Mouse (Mus musculus) CH12.LX (cell line): ENCODE data around the gene Pip5kl1. TPM values are rescaled to one million over a fixed set of nuclear protein-coding genes. Genes with fewer than 3 reads are reported as not detected.

Source experiments
- DNase-seq: peaks from one replicate; pipeline ENCODE4 v3.0.0-alpha.2; 2013; ENCODE audit errors: extremely low read depth
- H3K27ac ChIP-seq: 2 replicates; pipeline ENCODE4 v1.5.1; 2012; ENCODE audit warnings: low read depth, mild to moderate bottlenecking, control low read depth, moderate library complexity; ENCODE audit not compliant: insufficient read depth
- H3K27me3 ChIP-seq: replicated peaks from 2 replicates; pipeline ENCODE3; 2012; ENCODE audit warnings: inconsistent platforms
- H3K36me3 ChIP-seq, 2 experiments: replicated peaks in 1 of 2; 2 replicates each; pipeline versions ENCODE3 to v1.6.1; 2012; ENCODE audit warnings: inconsistent platforms in 1 of 2, low read length in 1 of 2, mild to moderate bottlenecking in 1 of 2, mixed read lengths in 1 of 2, moderate library complexity in 1 of 2; ENCODE audit not compliant: control insufficient read depth in 1 of 2, insufficient read depth in 1 of 2
- H3K4me1 ChIP-seq, 2 experiments: 2 replicates each; pipeline ENCODE4 v1.6.1; 2012; ENCODE audit warnings: inconsistent platforms in 1 of 2, moderate library complexity in 1 of 2; ENCODE audit not compliant: insufficient read depth in 2 of 2, control insufficient read depth in 1 of 2
- H3K4me2 ChIP-seq: 2 replicates; pipeline ENCODE4 v1.6.1; 2012; ENCODE audit warnings: low read depth, mild to moderate bottlenecking, control low read depth; ENCODE audit not compliant: poor library complexity, insufficient read depth, severe bottlenecking
- H3K4me3 ChIP-seq, 3 experiments: fragments of 150-350 bp in 1 of 3; sonication (generic) in 1 of 3; replicated peaks in 1 of 3; 2 replicates each; pipeline versions ENCODE3 to v1.5.1; 2011 to 2012; ENCODE audit warnings: low read depth in 2 of 3, low read length in 2 of 3, mild to moderate bottlenecking in 2 of 3, moderate library complexity in 2 of 3, control low read depth in 1 of 3, improper control_type of control experiment in 1 of 3, inconsistent platforms in 1 of 3, mixed read lengths in 1 of 3; ENCODE audit not compliant: poor library complexity in 1 of 3
- H3K79me2 ChIP-seq: replicated peaks from 2 replicates; pipeline ENCODE4 v1.6.1; 2012; ENCODE audit warnings: mild to moderate bottlenecking, moderate library complexity; ENCODE audit not compliant: control insufficient read depth, poor library complexity, insufficient read depth, severe bottlenecking; ENCODE audit errors: extremely low read depth
- H3K9ac ChIP-seq: 2 replicates; pipeline ENCODE4 v1.6.1; 2012; ENCODE audit warnings: low read depth, mild to moderate bottlenecking, control low read depth, moderate library complexity; ENCODE audit not compliant: insufficient read depth
- H3K9me3 ChIP-seq: replicated peaks from 2 replicates; pipeline ENCODE3; 2012; ENCODE audit warnings: low read length, inconsistent platforms, mixed read lengths
- CHD2 ChIP-seq: IDR thresholded peaks from 2 replicates; pipeline ENCODE4 v1.6.1; 2011; ENCODE audit warnings: low read length, improper control_type of control experiment
- E2F4 ChIP-seq: IDR thresholded peaks from 2 replicates; pipeline ENCODE4 v1.6.1; 2011; ENCODE audit warnings: low read depth, low read length, improper control_type of control experiment; ENCODE audit not compliant: insufficient replicate concordance
- EP300 ChIP-seq: IDR thresholded peaks from 2 replicates; pipeline ENCODE4 v1.6.1; 2011; ENCODE audit warnings: low read length, improper control_type of control experiment
- GABPA ChIP-seq: IDR thresholded peaks from 2 replicates; pipeline ENCODE4 v1.6.1; 2012; ENCODE audit warnings: low read depth, low read length, improper control_type of control experiment, inconsistent platforms; ENCODE audit not compliant: insufficient replicate concordance
- IRF4 ChIP-seq: IDR thresholded peaks from 2 replicates; pipeline ENCODE4 v1.6.1; 2014; ENCODE audit warnings: low read depth, mild to moderate bottlenecking, inconsistent platforms, low read length, improper control_type of control experiment
- JUND ChIP-seq: conservative IDR thresholded peaks from 2 replicates; pipeline ENCODE4 v1.6.1; 2011; ENCODE audit warnings: low read depth, low read length, improper control_type of control experiment
- MAX ChIP-seq: IDR thresholded peaks from 2 replicates; pipeline ENCODE4 v1.6.1; 2011; ENCODE audit warnings: low read length, improper control_type of control experiment
- MEF2A ChIP-seq: IDR thresholded peaks from 2 replicates; pipeline ENCODE4 v1.6.1; 2014; ENCODE audit warnings: low read depth, mild to moderate bottlenecking, inconsistent platforms, low read length, improper control_type of control experiment, borderline replicate concordance
- MYC ChIP-seq: IDR thresholded peaks from 2 replicates; pipeline ENCODE4 v1.6.1; 2011; ENCODE audit warnings: low read depth, mild to moderate bottlenecking, improper control_type of control experiment, low read length
- NELFE ChIP-seq: IDR thresholded peaks from 2 replicates; pipeline ENCODE4 v1.6.1; 2011; ENCODE audit warnings: low read depth, low read length, improper control_type of control experiment
- POLR2A ChIP-seq: IDR thresholded peaks from 2 replicates; pipeline ENCODE4 v1.6.1; 2011; ENCODE audit warnings: low read depth, mild to moderate bottlenecking, improper control_type of control experiment, low read length
- POLR2AphosphoS2 ChIP-seq: IDR thresholded peaks from 2 replicates; pipeline ENCODE4 v1.6.1; 2011; ENCODE audit warnings: low read depth, low read length, improper control_type of control experiment
- SIN3A ChIP-seq: IDR thresholded peaks from 2 replicates; pipeline ENCODE4 v1.6.1; 2012; ENCODE audit warnings: low read length, improper control_type of control experiment, inconsistent platforms
- SMC3 ChIP-seq: IDR thresholded peaks from 2 replicates; pipeline ENCODE4 v1.6.1; 2011; ENCODE audit warnings: low read depth, low read length, improper control_type of control experiment
- TCF12 ChIP-seq: IDR thresholded peaks from 2 replicates; pipeline ENCODE4 v1.6.1; 2014; ENCODE audit warnings: low read depth, mild to moderate bottlenecking, inconsistent platforms, low read length, improper control_type of control experiment
- USF2 ChIP-seq: conservative IDR thresholded peaks from 2 replicates; pipeline ENCODE4 v1.6.1; 2011; ENCODE audit warnings: low read depth, low read length, improper control_type of control experiment
- ZC3H11A ChIP-seq: IDR thresholded peaks from 2 replicates; pipeline ENCODE4 v1.6.1; 2012; ENCODE audit warnings: low read depth, mild to moderate bottlenecking, inconsistent platforms, low read length, improper control_type of control experiment
- ZKSCAN1 ChIP-seq: IDR thresholded peaks from 2 replicates; pipeline ENCODE4 v1.6.1; 2012; ENCODE audit warnings: low read depth, inconsistent platforms, low read length, improper control_type of control experiment, borderline replicate concordance
- ZMIZ1 ChIP-seq: IDR thresholded peaks from 2 replicates; pipeline ENCODE4 v1.6.1; 2012; ENCODE audit warnings: low read depth, mild to moderate bottlenecking, inconsistent platforms, low read length, improper control_type of control experiment
- ZNF384 ChIP-seq: IDR thresholded peaks from 2 replicates; pipeline ENCODE4 v1.6.1; 2012; ENCODE audit warnings: low read depth, low read length, improper control_type of control experiment, inconsistent platforms
- dilution Hi-C: fragments of 300-500 bp; cut with MboI; formaldehyde crosslinking; loops from 2 replicates; pipeline ENCODE4 v1.14.3; 2020; ENCODE audit warnings: low sequenced_read_pairs; ENCODE audit not compliant: extremely low pct_unique_long_range_greater_than_20kb, extremely low pct_ligation_motif_present
- in situ Hi-C: fragments of 300-500 bp; cut with MboI; formaldehyde crosslinking; loops from 3 replicates; pipeline ENCODE4 v1.14.3; 2019; ENCODE audit warnings: low sequenced_read_pairs, low pct_ligation_motif_present, low pct_unique_long_range_greater_than_20kb, mixed read lengths
- polyA plus RNA-seq: library from polyadenylated mRNA; unstranded; fragments of >175 nt; gene quantifications from 2 replicates; pipeline ENCODE4 v1.2.1, GENCODE M21; 2012; ENCODE audit warnings: low read depth; ENCODE audit not compliant: insufficient read length
- total RNA-seq, 2 experiments: library from RNA; depleted of rRNA; stranded (reverse); fragments of 300-350 nt in 1 of 2; fragments of >200 nt in 1 of 2; gene quantifications; 2 replicates each; pipeline ENCODE4 v1.2.3; 2012 to 2014

The Pip5kl1 gene
- total and polyA plus RNA-seq, 3 experiments, result 0.28 to 0.64 (median 0.57) TPM

- TF ChIP-seq POLR2A (peak; percentile 98), ZMIZ1 (peak; percentile 63; the same call in 1 of the 2 replicates), E2F4 (peak; percentile 84; the same call in 1 of the 2 replicates), NELFE (peak; percentile 98), SMC3 (no peak), MAX (peak; percentile 90), CHD2 (no peak; the same call in none of the 2 replicates), ZKSCAN1 (no peak), POLR2AphosphoS2 (peak; percentile 87), ZNF384 (no peak), GABPA (peak; percentile 76; the same call in 1 of the 2 replicates), MYC (peak; percentile 79; the same call in 1 of the 2 replicates), JUND (no peak), ZC3H11A (no peak), IRF4 (no peak; the same call in 1 of the 2 replicates), EP300 (no peak)
- TF ChIP-seq, all 38 proteins: peak for 20
Measured at GRCm38 (mm10) chr2:32570698-32571494, 3.7 kb upstream of the Pip5kl1 start, which contains the start of gene Dpm2 (continued).

- in situ Hi-C loops, result loop anchor here (25.0 kb wide), 1 partner anchor 435 kb away; no protein-coding TSS in a partner anchor
- Histone ChIP-seq H3K79me2 (peaks cover 16% of the 10 kb centered on the region), H3K36me3 (peaks cover 15 to 63% of the 10 kb centered on the region in 2 experiments), H3K9me3 (no peaks in the 10 kb centered on the region), H3K9ac (no peak overlapping the region), H3K4me2 (peak overlapping the region; percentile 97; the same call in 1 of the 2 replicates), H3K27ac (no peak overlapping the region)
- DNase-seq, result no peak
- dilution Hi-C loops, result no loop called here
- TF ChIP-seq SIN3A (no peak), MEF2A (no peak), TCF12 (no peak), ZNF384 (no peak), USF2 (no peak), JUND (no peak)
- TF ChIP-seq, all 38 proteins: peak for 0
- H3K27me3 ChIP-seq, result no peaks in the 10 kb centered on the region
- peaks cover 3 to 35% of the 10 kb centered on the region in 2 experiments for H3K4me1 ChIP-seq
- H3K4me3 ChIP-seq, result no peak overlapping the region
Measured at GRCm38 (mm10) chr2:32572196-32572595, 2.4 kb upstream of the Pip5kl1 start.
